Mouse (Mus musculus) lung, postnatal 4 days (tissue): ENCODE measurements around the gene Dab1.

Source experiments
- DNase-seq, 2 experiments: peaks; one replicate each; pipeline ENCODE4 v3.0.0; 2021

Gene Dab1

DNA sequence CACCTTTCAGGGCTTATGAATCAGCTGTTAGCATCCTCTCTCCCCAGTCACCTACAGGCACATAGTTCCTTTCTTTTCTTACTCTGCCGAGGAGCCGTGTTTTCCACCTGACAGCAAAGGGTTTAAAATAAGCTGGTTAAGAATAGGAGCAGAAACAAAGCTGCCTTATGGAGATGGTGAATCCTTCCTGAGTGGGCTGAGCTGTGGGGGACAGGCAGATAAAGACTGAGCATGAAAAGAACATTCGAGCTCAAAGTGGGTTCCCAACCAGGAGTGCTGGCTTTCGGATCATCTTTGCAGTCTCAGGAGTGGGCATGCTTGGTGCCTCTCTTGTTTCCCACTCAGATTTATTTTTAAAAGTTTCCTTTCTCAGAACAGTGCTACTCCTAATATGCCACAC is 913.7 kb downstream of the Dab1 start:
- no peak for DNase-seq

- no peak for DNase-seq
Observed at GRCm38 (mm10) chr4:104538420-104538819, 919.3 kb downstream of the Dab1 start.

- DNase-seq: no peak
Observed at GRCm38 (mm10) chr4:104539047-104539446, 919.9 kb downstream of the Dab1 start.

DNA sequence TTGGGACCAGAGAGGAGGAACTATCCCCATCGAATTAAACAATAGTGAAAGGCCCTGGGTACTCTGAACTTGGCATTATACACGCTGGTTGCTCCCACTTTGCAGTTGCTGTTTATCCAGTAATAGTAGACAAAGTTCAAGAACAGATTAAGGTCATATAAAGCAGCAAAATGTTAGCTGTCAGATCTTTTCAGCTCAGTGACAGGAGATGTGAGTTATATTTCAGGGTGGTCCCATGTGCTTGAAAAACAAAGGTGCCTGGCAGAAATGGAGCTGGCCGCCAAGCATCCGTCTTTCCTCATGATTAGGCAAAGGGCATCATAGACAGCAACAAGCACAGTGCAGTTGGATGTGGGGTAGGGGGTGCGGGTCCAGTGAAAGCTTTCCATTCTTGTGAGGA is 927.9 kb downstream of the Dab1 start:
- no peak for DNase-seq

DNA sequence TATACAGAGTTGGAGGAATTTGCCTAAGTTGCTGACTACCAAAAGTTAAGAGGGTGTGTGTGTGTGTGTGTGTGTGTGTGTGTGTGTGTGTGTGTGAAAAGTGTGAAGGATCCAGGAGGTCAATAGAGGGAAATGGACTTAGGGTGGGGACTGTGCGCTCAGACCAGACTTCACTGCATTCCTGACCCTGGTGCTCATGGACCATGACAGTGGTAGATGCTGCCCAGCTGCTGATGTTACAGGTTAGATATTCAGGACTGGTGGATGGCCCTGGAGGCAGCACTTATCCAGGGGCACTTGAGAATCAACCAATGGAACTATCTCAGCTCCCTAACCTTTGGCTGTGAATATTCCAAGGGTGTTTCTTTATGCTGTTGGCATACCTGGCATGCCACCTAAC is 929.1 kb downstream of the Dab1 start:
- no peak for DNase-seq

GRCm38 (mm10) chr4:104550581-104551205 is 931.5 kb downstream of the Dab1 start:
- DNase-seq: peak; percentile 8 to 26

DNA sequence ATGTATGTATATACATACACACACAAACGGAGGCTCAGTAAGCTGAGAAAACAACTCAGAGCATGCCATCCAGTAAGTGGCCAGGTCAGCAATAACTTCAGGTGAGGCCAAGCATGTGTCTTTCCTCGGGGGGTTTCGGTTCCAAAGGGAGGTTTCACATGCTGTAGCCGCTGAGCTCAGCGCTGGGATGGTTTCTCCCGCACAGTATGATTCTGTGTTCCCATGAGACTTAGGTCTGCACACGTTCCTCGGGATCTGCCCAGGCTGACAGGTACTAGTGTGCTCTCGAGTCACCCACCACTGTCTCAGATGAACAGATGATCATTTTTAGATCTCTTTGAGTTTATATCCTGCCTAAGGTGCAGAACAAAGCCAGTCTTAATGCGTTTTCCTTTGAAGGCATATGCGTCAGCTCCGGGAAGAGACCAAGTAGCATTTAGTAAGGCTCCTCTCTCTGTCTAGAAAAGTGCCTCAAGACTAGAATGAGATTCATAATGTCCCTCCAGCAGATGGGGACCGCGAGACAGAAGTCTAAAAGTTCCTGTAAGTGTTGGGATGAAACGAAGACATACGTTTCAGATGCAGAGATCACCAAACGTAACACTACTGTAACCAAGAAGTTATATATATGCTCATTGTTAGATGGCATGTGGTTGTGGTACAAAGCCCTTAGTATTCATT is 932.4 kb downstream of the Dab1 start:
- no peak for DNase-seq

GRCm38 (mm10) chr4:104555408-104555807 is 936.2 kb downstream of the Dab1 start:
- DNase-seq: no peak

DNA sequence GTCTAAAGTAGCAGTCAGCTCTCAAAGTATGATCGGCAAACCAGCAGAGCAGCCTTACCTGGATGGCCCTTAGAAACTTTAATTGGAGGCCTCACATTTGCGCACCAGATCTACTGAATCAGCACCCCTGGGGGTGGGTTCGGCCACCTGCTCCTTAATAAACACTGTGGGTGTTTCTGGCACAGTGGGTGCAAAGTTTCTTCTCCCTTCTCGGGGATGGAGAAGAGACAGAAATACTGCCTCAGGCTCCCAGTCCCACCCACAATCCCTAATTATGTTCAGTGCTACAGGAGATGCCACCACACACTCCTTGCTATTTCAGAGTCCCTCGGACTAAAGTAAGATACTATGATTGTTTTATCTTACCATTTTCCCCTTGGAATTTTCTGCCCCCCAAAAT is 944.4 kb downstream of the Dab1 start:
- no peak for DNase-seq

GRCm38 (mm10) chr4:104570523-104570922 is 951.4 kb downstream of the Dab1 start:
- DNase-seq: no peak

GRCm38 (mm10) chr4:104572440-104572839 is 953.3 kb downstream of the Dab1 start:
- no peak for DNase-seq

- DNase-seq: no peak
Observed at GRCm38 (mm10) chr4:104573419-104573818, 954.3 kb downstream of the Dab1 start.

DNA sequence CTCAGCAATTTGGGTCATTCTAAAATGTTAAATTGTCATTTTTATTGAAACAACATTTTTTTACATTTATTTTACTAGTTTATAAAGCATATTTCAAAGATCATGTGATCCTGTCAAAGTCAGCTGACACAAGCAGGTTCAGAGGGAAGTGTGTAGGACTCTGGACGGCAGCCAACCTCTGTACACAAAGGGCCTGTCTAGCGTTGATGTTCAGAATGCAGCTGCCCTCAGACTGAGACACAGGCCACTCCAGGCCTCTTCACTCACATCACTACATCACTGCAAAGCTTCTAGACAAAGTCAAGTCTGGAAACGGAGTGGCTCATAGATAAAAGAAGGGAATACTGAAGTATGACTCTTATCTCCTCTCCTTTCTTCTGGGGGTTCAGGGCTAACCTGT is 959.2 kb downstream of the Dab1 start:
- peak; percentile 24 to 43 for DNase-seq

DNA sequence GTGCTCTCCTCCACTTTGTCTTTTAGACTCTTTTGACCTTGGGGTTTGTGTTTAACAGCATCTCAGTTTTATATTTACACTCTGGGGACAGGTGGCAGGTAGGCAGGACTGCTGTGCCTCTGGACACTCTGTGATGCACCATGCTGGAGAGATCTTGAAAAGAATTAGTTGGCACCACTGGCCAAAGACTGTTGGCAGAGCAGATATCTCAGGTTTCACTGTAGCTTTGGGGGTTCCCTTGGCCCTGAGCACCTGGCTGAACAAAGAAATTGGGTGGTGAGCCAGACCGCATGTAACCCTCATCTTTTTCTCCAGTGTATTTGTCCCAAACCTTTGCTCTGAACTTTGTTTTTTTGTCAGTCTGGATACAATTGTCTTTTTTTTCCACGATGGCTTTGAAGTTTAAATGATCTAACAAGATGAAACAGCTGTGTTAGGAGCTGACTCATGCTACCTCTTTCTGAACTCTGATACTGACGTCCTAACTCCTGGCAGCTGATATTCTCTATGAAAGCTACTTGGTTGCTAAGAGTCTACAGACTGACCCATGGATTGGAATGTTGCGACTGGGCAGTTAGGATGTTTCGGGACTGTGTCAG is 960.9 kb downstream of the Dab1 start:
- no peak for DNase-seq

- DNase-seq: no peak
Observed at GRCm38 (mm10) chr4:104582726-104583125, 963.6 kb downstream of the Dab1 start.

GRCm38 (mm10) chr4:104587826-104588225 is 968.7 kb downstream of the Dab1 start:
- no peak for DNase-seq

- DNase-seq: no peak
Observed at GRCm38 (mm10) chr4:104596936-104597335, 977.8 kb downstream of the Dab1 start.

- DNase-seq: peak; percentile 12 to 34
Observed at GRCm38 (mm10) chr4:104597490-104598465, 978.6 kb downstream of the Dab1 start.

GRCm38 (mm10) chr4:104602804-104603203 is 983.6 kb downstream of the Dab1 start:
- DNase-seq: no peak

DNA sequence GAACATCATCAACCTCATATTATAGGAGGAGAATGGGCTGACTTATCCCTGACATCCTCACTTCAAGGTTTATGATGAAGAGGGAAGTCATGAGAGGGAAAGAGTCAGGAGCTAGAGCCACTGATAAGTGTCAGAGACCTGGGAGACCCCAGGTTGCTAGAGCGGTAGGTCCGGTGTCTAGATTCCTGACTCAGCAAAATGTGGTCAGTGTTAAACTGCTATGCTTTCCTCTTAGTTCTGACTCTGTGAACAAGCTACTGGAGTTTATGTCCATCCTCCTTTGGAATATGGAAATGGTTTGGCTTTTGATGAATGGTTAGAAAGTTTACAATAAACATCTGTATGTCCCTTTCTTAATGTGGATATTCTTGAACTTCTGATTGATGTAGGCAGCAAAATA is 985.1 kb downstream of the Dab1 start:
- no peak for DNase-seq

- DNase-seq: no peak
Observed at GRCm38 (mm10) chr4:104606881-104607280, 987.7 kb downstream of the Dab1 start.

DNA sequence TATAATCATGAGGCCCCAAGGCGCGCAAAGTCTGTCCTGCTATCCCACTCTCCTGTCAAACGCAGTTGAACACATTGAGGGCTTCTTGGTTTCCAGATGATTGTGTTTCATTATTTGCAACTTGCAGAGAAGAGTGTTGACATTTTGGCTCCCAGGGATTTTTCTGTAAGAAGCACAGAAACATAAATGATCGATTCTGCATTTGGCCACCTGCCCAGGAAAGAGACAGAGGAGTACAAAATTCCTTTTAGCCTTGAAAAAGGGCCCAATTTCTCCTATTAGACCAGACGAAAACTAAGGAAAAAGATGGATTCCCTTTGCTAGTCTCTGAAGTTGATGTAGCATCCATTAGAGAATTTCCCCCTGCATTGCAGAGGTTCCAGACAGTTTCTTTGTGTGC is 988.5 kb downstream of the Dab1 start:
- DNase-seq: no peak

DNA sequence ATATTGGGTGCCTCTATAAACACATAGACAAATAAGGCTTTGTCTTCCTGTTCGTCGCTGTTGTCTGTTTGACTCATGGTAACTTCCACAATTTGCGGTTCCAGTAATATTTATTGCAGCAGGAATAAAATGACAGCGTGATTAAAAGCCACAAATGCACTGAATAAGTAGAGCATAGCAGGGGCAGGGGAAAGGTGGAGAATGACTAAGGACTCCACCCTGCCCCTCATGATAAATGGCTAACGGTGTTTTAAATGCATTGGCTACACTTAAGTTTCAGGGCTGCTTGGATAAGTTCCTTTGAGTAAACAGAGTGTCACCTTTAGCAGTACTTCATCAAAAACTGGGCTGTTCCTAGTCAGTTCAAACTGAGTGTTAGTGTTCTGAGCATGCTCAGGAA is 1000.3 kb downstream of the Dab1 start:
- DNase-seq: no peak
